Mouse (Mus musculus) layer of hippocampus, postnatal 36 days (tissue): ENCODE measurements around the gene Marveld1. TPM values are rescaled to one million over a fixed set of nuclear protein-coding genes. Genes with fewer than 3 reads are reported as not detected.

ENCODE experiments used
- DNase-seq, 2 experiments: peaks; one replicate each; pipeline ENCODE4 v3.0.0; 2022
- total RNA-seq, 2 experiments: library from RNA; stranded (reverse); gene quantifications; 2 replicates each; pipeline ENCODE4 v1.2.3; 2021

Gene Marveld1
- total RNA-seq, 2 experiments from 2014 or later, result 5.5 to 7.1 TPM

GRCm38 (mm10) chr19:42139724-42140517 lies 7.3 kb upstream of the Marveld1 start:
- DNase-seq, result no peak

- DNase-seq, result no peak
These were observed 5.2 kb upstream of the Marveld1 start for GRCm38 (mm10) chr19:42141998-42142397.

GRCm38 (mm10) chr19:42142757-42143156 lies 4.4 kb upstream of the Marveld1 start:
- DNase-seq, result no peak

- no peak for DNase-seq
These were observed 3.1 kb upstream of the Marveld1 start for GRCm38 (mm10) chr19:42144067-42144466.

GRCm38 (mm10) chr19:42144541-42145167 lies 2.5 kb upstream of the Marveld1 start:
- DNase-seq, result peak; percentile 64 to 68

- no peak for DNase-seq
These were observed 2.0 kb upstream of the Marveld1 start for GRCm38 (mm10) chr19:42145210-42145609.

GRCm38 (mm10) chr19:42145731-42146130 lies 1.5 kb upstream of the Marveld1 start:
- no peak for DNase-seq

- DNase-seq, result no peak
These were observed 757 bp upstream of the Marveld1 start for GRCm38 (mm10) chr19:42146276-42147010.

- peak in 1 of 2 experiments; percentile 48 for DNase-seq
These were observed 769 bp downstream of the Marveld1 start for GRCm38 (mm10) chr19:42147769-42148568.

GRCm38 (mm10) chr19:42148569-42148860 lies 1.3 kb downstream of the Marveld1 start:
- DNase-seq, result no peak

GRCm38 (mm10) chr19:42151990-42152389 lies 4.8 kb downstream of the Marveld1 start:
- DNase-seq, result peak; percentile 82

GRCm38 (mm10) chr19:42157493-42158237 lies 10.5 kb downstream of the Marveld1 start:
- no peak for DNase-seq

- no peak for DNase-seq
These were observed 11.2 kb downstream of the Marveld1 start for GRCm38 (mm10) chr19:42158246-42159017.

GRCm38 (mm10) chr19:42163764-42164163 lies 16.6 kb downstream of the Marveld1 start, which contains the start of gene Zfyve27:
Gene Zfyve27, plus strand, starts transcription at chr19:42163951.
- DNase-seq, result no peak

- no peak for DNase-seq
These were observed 17.0 kb downstream of the Marveld1 start for GRCm38 (mm10) chr19:42164188-42164587.

- DNase-seq, result peak; percentile 75 to 83
These were observed 18.9 kb downstream of the Marveld1 start for GRCm38 (mm10) chr19:42166130-42166529.

- DNase-seq, result no peak
These were observed 19.6 kb downstream of the Marveld1 start for GRCm38 (mm10) chr19:42166766-42167165.

GRCm38 (mm10) chr19:42167489-42167888 lies 20.3 kb downstream of the Marveld1 start:
- DNase-seq, result no peak

GRCm38 (mm10) chr19:42169322-42169975 lies 22.2 kb downstream of the Marveld1 start:
- DNase-seq, result no peak
